Mouse (Mus musculus) bone marrow macrophage, adult 2 months (primary cell): ENCODE data around the gene Fam53a.

ENCODE experiments used
- CTCF ChIP-seq: IDR thresholded peaks from 2 replicates; pipeline ENCODE4 v1.5.1; 2012; ENCODE audit warnings: low read depth, mild to moderate bottlenecking, low read length, moderate library complexity
- POLR2A ChIP-seq: IDR thresholded peaks from 2 replicates; pipeline ENCODE4 v1.6.1; 2012; ENCODE audit warnings: mild to moderate bottlenecking, low read depth, low read length, borderline replicate concordance

DNA sequence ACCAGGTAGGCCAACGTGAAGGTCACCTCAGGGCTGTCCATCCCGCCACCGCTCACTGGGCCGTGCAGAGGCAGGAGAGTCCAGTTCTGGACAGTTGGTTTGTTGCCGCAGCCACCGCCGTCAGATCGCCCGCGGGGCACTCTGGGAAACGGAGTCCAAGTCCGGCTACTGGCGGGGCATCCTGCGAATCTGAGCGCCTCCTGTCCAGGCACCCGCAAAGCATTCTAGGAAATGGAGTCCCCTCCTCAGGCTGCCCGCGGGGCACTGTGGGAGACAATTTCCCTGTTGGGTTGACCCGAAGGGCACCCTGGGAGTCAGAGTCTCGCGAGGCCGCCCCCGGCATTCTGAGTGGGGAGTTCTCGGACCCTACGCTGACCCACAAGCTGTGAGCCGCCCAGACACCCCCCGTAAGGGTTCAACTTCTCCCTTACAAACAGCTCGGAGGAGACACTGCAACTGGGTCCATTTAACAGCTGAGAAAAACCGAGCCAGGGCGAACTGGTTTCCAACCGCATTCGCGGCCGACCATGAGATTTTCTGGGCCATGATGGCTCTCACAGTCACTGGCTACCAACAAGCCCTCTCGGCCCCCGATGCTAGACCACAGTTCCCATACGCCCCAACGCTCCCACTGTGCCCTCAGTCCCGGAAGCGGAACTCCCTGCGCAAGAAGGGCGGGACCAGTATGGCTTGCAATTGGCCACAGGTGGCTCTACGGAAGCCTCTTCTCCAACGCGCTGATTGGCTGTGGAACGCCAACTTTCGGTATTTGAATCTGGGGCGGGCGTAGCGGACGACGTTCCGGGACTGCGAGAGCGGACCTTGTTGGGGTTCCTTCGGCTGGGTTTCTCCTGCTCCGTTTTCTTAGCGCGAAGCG, 28.6 kb upstream of the Fam53a start, which contains the start of the genes Tacc3 and Tmem129:
- TF ChIP-seq CTCF (no peak), POLR2A (no peak)
